Mouse (Mus musculus): Measurements from ENCODE around the gene Tyw5. TPM values are rescaled to one million over a fixed set of nuclear protein-coding genes. Genes with fewer than 3 reads are reported as not detected.

Gene Tyw5
- polyA plus RNA-seq, 1 experiment from 2014 or later = 21.9 TPM

GRCm38 (mm10) chr1:57339156-57339796 is 67.6 kb downstream of the Tyw5 start:
- Histone ChIP-seq H3K9ac (no peak overlapping the region), H3K4me3 (no peak overlapping the region), H3K4me2 (no peak overlapping the region), H3K36me3 (no peaks in the 10 kb centered on the region), H3K27me3 (replicated peaks) (no peaks in the 10 kb centered on the region), H3K9me3 (replicated peaks) (no peaks in the 10 kb centered on the region), H3K4me1 (replicated peaks) (0 out of 2 replicates have a peak, but pooled peaks cover 3% of the 10 kb centered on the region), H3K27ac (ENCODE audit: poor library complexity, severe bottlenecking) (no peak overlapping the region)
- WGBS = 51% methylated on average over 14 of the region's 14 CpGs
- no peak for ATAC-seq (ENCODE audit: insufficient number of reproducible peaks, low FRiP score)

Other genes starting within 250 kb of the Tyw5 start
- 10.5 and 10.8 TPM in 2 replicates for gene 1700066M21Rik, start 29.5 kb downstream of the Tyw5 start, polyA plus RNA-seq (2016; fragmentation: Nextera tagmentation; extraction: Ambion mirVana)
- 16.3 and 17.4 TPM in 2 replicates for gene Maip1, start 773 bp downstream of the Tyw5 start, polyA plus RNA-seq (2016; fragmentation: Nextera tagmentation; extraction: Ambion mirVana)

All from heart, embryonic 12.5 days (tissue).